Mouse (Mus musculus) CH12.LX (cell line): ENCODE measurements around the gene Vsig2. TPM values are rescaled to one million over a fixed set of nuclear protein-coding genes. Genes with fewer than 3 reads are reported as not detected.
A peak's percentile ranks its signal among the peaks of the same experiment; 100 is the strongest.

Source experiments
- DNase-seq: peaks from one replicate; pipeline ENCODE4 v3.0.0-alpha.2; 2013; ENCODE audit errors: extremely low read depth
- H3K27ac ChIP-seq: 2 replicates; pipeline ENCODE4 v1.5.1; 2012; ENCODE audit warnings: low read depth, mild to moderate bottlenecking, control low read depth, moderate library complexity; ENCODE audit not compliant: insufficient read depth
- H3K27me3 ChIP-seq: replicated peaks from 2 replicates; pipeline ENCODE3; 2012; ENCODE audit warnings: inconsistent platforms
- H3K36me3 ChIP-seq, 2 experiments: replicated peaks in 1 of 2; 2 replicates each; pipeline versions ENCODE3 to v1.6.1; 2012; ENCODE audit warnings: inconsistent platforms in 1 of 2, low read length in 1 of 2, mild to moderate bottlenecking in 1 of 2, mixed read lengths in 1 of 2, moderate library complexity in 1 of 2; ENCODE audit not compliant: control insufficient read depth in 1 of 2, insufficient read depth in 1 of 2
- H3K4me1 ChIP-seq, 2 experiments: 2 replicates each; pipeline ENCODE4 v1.6.1; 2012; ENCODE audit warnings: inconsistent platforms in 1 of 2, moderate library complexity in 1 of 2; ENCODE audit not compliant: insufficient read depth in 2 of 2, control insufficient read depth in 1 of 2
- H3K4me2 ChIP-seq: 2 replicates; pipeline ENCODE4 v1.6.1; 2012; ENCODE audit warnings: low read depth, mild to moderate bottlenecking, control low read depth; ENCODE audit not compliant: poor library complexity, insufficient read depth, severe bottlenecking
- H3K4me3 ChIP-seq, 3 experiments: fragments of 150-350 bp in 1 of 3; sonication (generic) in 1 of 3; replicated peaks in 1 of 3; 2 replicates each; pipeline versions ENCODE3 to v1.5.1; 2011 to 2012; ENCODE audit warnings: low read depth in 2 of 3, low read length in 2 of 3, mild to moderate bottlenecking in 2 of 3, moderate library complexity in 2 of 3, control low read depth in 1 of 3, improper control_type of control experiment in 1 of 3, inconsistent platforms in 1 of 3, mixed read lengths in 1 of 3; ENCODE audit not compliant: poor library complexity in 1 of 3
- H3K79me2 ChIP-seq: replicated peaks from 2 replicates; pipeline ENCODE4 v1.6.1; 2012; ENCODE audit warnings: mild to moderate bottlenecking, moderate library complexity; ENCODE audit not compliant: control insufficient read depth, poor library complexity, insufficient read depth, severe bottlenecking; ENCODE audit errors: extremely low read depth
- H3K9ac ChIP-seq: 2 replicates; pipeline ENCODE4 v1.6.1; 2012; ENCODE audit warnings: low read depth, mild to moderate bottlenecking, control low read depth, moderate library complexity; ENCODE audit not compliant: insufficient read depth
- H3K9me3 ChIP-seq: replicated peaks from 2 replicates; pipeline ENCODE3; 2012; ENCODE audit warnings: low read length, inconsistent platforms, mixed read lengths
- CHD1 ChIP-seq: IDR thresholded peaks from 2 replicates; pipeline ENCODE4 v1.6.1; 2012; ENCODE audit warnings: low read depth, low read length, improper control_type of control experiment, inconsistent platforms
- CHD2 ChIP-seq: IDR thresholded peaks from 2 replicates; pipeline ENCODE4 v1.6.1; 2011; ENCODE audit warnings: low read length, improper control_type of control experiment
- ELF1 ChIP-seq: IDR thresholded peaks from 2 replicates; pipeline ENCODE4 v1.6.1; 2014; ENCODE audit warnings: low read depth, mild to moderate bottlenecking, inconsistent platforms, low read length, improper control_type of control experiment
- EP300 ChIP-seq: IDR thresholded peaks from 2 replicates; pipeline ENCODE4 v1.6.1; 2011; ENCODE audit warnings: low read length, improper control_type of control experiment
- ETS1 ChIP-seq: conservative IDR thresholded peaks from 2 replicates; pipeline ENCODE4 v1.6.1; 2012; ENCODE audit warnings: low read depth, mild to moderate bottlenecking, inconsistent platforms, low read length, improper control_type of control experiment, moderate library complexity
- IRF4 ChIP-seq: IDR thresholded peaks from 2 replicates; pipeline ENCODE4 v1.6.1; 2014; ENCODE audit warnings: low read depth, mild to moderate bottlenecking, inconsistent platforms, low read length, improper control_type of control experiment
- JUN ChIP-seq: IDR thresholded peaks from 2 replicates; pipeline ENCODE4 v1.6.1; 2011; ENCODE audit warnings: low read depth, mild to moderate bottlenecking, low read length, improper control_type of control experiment, moderate library complexity; ENCODE audit not compliant: insufficient read depth
- JUND ChIP-seq: conservative IDR thresholded peaks from 2 replicates; pipeline ENCODE4 v1.6.1; 2011; ENCODE audit warnings: low read depth, low read length, improper control_type of control experiment
- KAT2A ChIP-seq: IDR thresholded peaks from 2 replicates; pipeline ENCODE4 v1.6.1; 2012; ENCODE audit warnings: low read length, improper control_type of control experiment, inconsistent platforms; ENCODE audit not compliant: insufficient replicate concordance
- MAX ChIP-seq: IDR thresholded peaks from 2 replicates; pipeline ENCODE4 v1.6.1; 2011; ENCODE audit warnings: low read length, improper control_type of control experiment
- MAZ ChIP-seq: IDR thresholded peaks from 2 replicates; pipeline ENCODE4 v1.6.1; 2012; ENCODE audit warnings: low read depth, mild to moderate bottlenecking, inconsistent platforms, low read length, improper control_type of control experiment, moderate library complexity
- MXI1 ChIP-seq: IDR thresholded peaks from 2 replicates; pipeline ENCODE4 v1.6.1; 2011; ENCODE audit warnings: mild to moderate bottlenecking, low read depth, low read length, improper control_type of control experiment
- MYC ChIP-seq: IDR thresholded peaks from 2 replicates; pipeline ENCODE4 v1.6.1; 2011; ENCODE audit warnings: low read depth, mild to moderate bottlenecking, improper control_type of control experiment, low read length
- NELFE ChIP-seq: IDR thresholded peaks from 2 replicates; pipeline ENCODE4 v1.6.1; 2011; ENCODE audit warnings: low read depth, low read length, improper control_type of control experiment
- POLR2A ChIP-seq: IDR thresholded peaks from 2 replicates; pipeline ENCODE4 v1.6.1; 2011; ENCODE audit warnings: low read depth, mild to moderate bottlenecking, improper control_type of control experiment, low read length
- SIN3A ChIP-seq: IDR thresholded peaks from 2 replicates; pipeline ENCODE4 v1.6.1; 2012; ENCODE audit warnings: low read length, improper control_type of control experiment, inconsistent platforms
- SMC3 ChIP-seq: IDR thresholded peaks from 2 replicates; pipeline ENCODE4 v1.6.1; 2011; ENCODE audit warnings: low read depth, low read length, improper control_type of control experiment
- TBP ChIP-seq: conservative IDR thresholded peaks from 2 replicates; pipeline ENCODE4 v1.6.1; 2011; ENCODE audit warnings: low read depth, low read length, improper control_type of control experiment
- TCF12 ChIP-seq: IDR thresholded peaks from 2 replicates; pipeline ENCODE4 v1.6.1; 2014; ENCODE audit warnings: low read depth, mild to moderate bottlenecking, inconsistent platforms, low read length, improper control_type of control experiment
- USF2 ChIP-seq: conservative IDR thresholded peaks from 2 replicates; pipeline ENCODE4 v1.6.1; 2011; ENCODE audit warnings: low read depth, low read length, improper control_type of control experiment
- ZKSCAN1 ChIP-seq: IDR thresholded peaks from 2 replicates; pipeline ENCODE4 v1.6.1; 2012; ENCODE audit warnings: low read depth, inconsistent platforms, low read length, improper control_type of control experiment, borderline replicate concordance
- ZMIZ1 ChIP-seq: IDR thresholded peaks from 2 replicates; pipeline ENCODE4 v1.6.1; 2012; ENCODE audit warnings: low read depth, mild to moderate bottlenecking, inconsistent platforms, low read length, improper control_type of control experiment
- dilution Hi-C: fragments of 300-500 bp; cut with MboI; formaldehyde crosslinking; loops from 2 replicates; pipeline ENCODE4 v1.14.3; 2020; ENCODE audit warnings: low sequenced_read_pairs; ENCODE audit not compliant: extremely low pct_unique_long_range_greater_than_20kb, extremely low pct_ligation_motif_present
- in situ Hi-C: fragments of 300-500 bp; cut with MboI; formaldehyde crosslinking; loops from 3 replicates; pipeline ENCODE4 v1.14.3; 2019; ENCODE audit warnings: low sequenced_read_pairs, low pct_ligation_motif_present, low pct_unique_long_range_greater_than_20kb, mixed read lengths
- polyA plus RNA-seq: library from polyadenylated mRNA; unstranded; fragments of >175 nt; gene quantifications from 2 replicates; pipeline ENCODE4 v1.2.1, GENCODE M21; 2012; ENCODE audit warnings: low read depth; ENCODE audit not compliant: insufficient read length
- total RNA-seq, 2 experiments: library from RNA; depleted of rRNA; stranded (reverse); fragments of 300-350 nt in 1 of 2; fragments of >200 nt in 1 of 2; gene quantifications; 2 replicates each; pipeline ENCODE4 v1.2.3; 2012 to 2014

The Vsig2 gene
- total and polyA plus RNA-seq, 3 experiments, result not detected

DNA sequence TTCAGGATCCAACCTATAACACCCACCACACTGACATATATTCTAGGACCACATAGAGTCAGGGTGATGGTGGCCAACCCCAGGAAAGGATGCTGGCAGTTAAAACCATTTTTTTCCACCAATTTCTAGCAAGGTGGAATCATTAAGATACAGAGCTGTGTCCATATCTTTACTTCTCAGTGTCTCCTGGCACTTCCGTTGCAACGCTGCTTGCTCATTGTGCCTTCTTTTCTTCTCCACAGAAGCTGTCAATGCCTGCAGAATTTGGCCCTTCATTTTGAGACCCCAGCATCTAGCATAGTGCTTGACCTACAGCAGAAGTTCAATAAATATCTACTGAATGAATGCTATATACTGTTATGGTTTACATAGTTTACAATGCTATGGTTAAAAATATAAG, 28.0 kb downstream of the Vsig2 start:
- no peak overlapping the region for H3K4me2 ChIP-seq
- in situ Hi-C loops (no loop called here), dilution Hi-C loops (no loop called here)
- peaks cover 0 to 12% of the 10 kb centered on the region in 2 experiments; a peak in 2 of 4 replicates for H3K4me1 ChIP-seq
- no peaks in the 10 kb centered on the region for H3K79me2 ChIP-seq
- no peaks in the 10 kb centered on the region for H3K9me3 ChIP-seq
- no peaks in the 10 kb centered on the region for H3K36me3 ChIP-seq
- no peak for TF ChIP-seq MAX
- TF ChIP-seq IRF4, result no peak
- TF ChIP-seq ELF1, result no peak
- no peak for TF ChIP-seq ZMIZ1
- TF ChIP-seq MXI1, result no peak
- TF ChIP-seq EP300, result no peak
- no peak for TF ChIP-seq USF2
- no peak for TF ChIP-seq JUN
- no peak for TF ChIP-seq POLR2A
- TF ChIP-seq TBP, result no peak
- no peak for TF ChIP-seq KAT2A
- no peak for TF ChIP-seq SIN3A
- TF ChIP-seq ZKSCAN1, result no peak
- H3K4me3 ChIP-seq, result no peak overlapping the region
- DNase-seq, result no peak
- no peak overlapping the region for H3K27ac ChIP-seq
- no peak overlapping the region for H3K9ac ChIP-seq
- no peaks in the 10 kb centered on the region for H3K27me3 ChIP-seq

DNA sequence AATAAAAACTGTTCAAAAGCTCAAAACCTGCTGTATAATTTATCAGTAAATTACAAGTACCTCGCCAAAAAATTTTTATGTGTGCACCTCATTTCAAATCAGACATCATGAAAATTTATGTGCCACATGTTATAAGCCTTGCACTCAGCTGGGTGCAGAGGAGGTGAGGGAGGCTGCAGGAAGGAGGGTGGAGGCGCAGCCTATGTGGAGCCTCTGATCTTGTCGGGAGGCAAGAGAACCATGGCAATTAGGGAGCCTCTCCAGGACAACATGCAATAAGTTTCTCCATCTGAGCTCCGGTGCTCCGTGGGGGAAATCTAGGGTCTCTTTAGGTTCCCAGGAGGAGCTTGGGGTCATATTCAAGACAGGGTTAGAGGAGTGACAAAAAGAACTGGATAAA, 28.4 kb downstream of the Vsig2 start:
- Histone ChIP-seq H3K27me3 (no peaks in the 10 kb centered on the region), H3K9ac (no peak overlapping the region)
- in situ Hi-C loops, result no loop called here

DNA sequence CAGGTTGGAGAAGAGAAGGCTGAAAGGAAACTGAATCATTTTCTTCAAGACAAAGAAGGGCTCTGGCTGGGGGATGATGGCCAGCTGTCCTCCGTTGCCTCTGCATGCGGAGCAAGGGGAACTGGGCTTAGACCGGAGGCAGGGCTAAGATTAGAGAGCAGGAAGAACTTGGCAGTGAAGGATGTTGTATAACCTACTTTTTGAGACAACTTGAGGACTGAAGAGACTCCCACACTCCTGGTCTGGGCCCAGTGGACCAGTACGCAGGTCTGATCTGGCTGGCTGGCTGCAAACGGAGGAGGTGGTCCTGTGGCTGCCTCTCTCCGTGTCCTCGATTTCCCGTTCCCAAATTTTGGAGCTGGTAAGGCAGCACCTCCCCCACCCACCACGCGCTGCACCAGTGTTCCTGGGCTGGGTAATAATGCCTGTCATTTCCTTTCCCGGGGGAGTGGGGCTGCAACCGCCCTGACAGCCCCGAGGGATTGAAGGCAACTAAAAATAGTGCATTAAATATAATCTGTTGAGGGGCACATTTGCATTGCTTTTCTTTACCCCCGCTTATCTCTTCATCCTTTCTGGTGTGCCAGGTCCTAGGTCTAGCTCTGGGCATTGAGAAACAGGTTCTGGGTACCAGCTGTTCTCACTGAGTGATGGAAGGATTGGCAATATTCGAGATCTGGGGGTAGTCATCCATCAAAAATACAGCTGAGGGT, 29.0 kb downstream of the Vsig2 start:
- no peak overlapping the region for H3K9ac ChIP-seq
- H3K4me2 ChIP-seq, result 0 out of 2 replicates have a peak overlapping the region, but pooled peaks have one; percentile 11
- H3K27me3 ChIP-seq, result no peaks in the 10 kb centered on the region
- dilution Hi-C loops (no loop called here), in situ Hi-C loops (no loop called here)
- no peaks in the 10 kb centered on the region for H3K9me3 ChIP-seq
- no peak for DNase-seq
- H3K4me1 ChIP-seq, result peaks cover 0 to 12% of the 10 kb centered on the region in 2 experiments; a peak in 2 of 4 replicates
- TF ChIP-seq CHD1 (no peak), CHD2 (no peak), IRF4 (no peak), EP300 (no peak), TCF12 (no peak), KAT2A (no peak), MYC (no peak), SMC3 (no peak), JUND (no peak), MAZ (no peak), ETS1 (no peak)
- no peaks in the 10 kb centered on the region for H3K79me2 ChIP-seq
- H3K27ac ChIP-seq, result no peak overlapping the region
- no peaks in the 10 kb centered on the region for H3K36me3 ChIP-seq
- H3K4me3 ChIP-seq, result no peak overlapping the region

More for the DNA sequence above, 28.4 kb downstream of the Vsig2 start:
- Histone ChIP-seq H3K4me2 (no peak overlapping the region), H3K27ac (no peak overlapping the region), H3K36me3 (no peaks in the 10 kb centered on the region), H3K9me3 (no peaks in the 10 kb centered on the region), H3K4me3 (no peak overlapping the region), H3K4me1 (peaks cover 0 to 12% of the 10 kb centered on the region in 2 experiments; a peak in 2 of 4 replicates), H3K79me2 (no peaks in the 10 kb centered on the region)
- no peak for DNase-seq
- dilution Hi-C loops, result no loop called here
- no peak for TF ChIP-seq SMC3
- no peak for TF ChIP-seq NELFE
- no peak for TF ChIP-seq JUND
- TF ChIP-seq EP300, result no peak
- TF ChIP-seq, all 38 proteins: peak for 0
